In the genomic region with DNA sequence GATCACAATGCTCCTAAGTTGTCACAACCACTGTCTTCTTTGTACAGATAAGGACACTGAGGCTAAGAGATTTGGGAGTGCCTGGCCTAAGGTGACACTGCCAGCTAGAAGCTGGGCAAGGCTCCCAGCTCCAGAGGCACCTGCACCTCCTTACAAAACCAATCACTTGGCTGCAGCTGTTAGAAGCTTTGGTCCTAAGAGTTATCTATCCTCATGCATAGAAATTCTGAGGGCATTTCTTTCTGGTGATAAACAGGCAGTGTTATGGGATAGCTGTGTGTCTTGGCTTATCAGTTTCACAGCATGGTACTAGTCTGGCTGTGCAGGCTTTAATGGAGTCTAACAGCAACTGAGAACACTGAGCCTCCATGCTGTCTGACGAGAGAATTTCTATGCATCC, we compare ENCODE assay signal across 18 mouse cellular contexts.
DNase-seq lines count a peak whose midpoint lies in the region; ATAC-seq and TF ChIP-seq lines count a peak whose summit lies in the region.
"Had no signal": no experiment of that assay in that cellular context is flagged by ENCODE, and none has a peak within 500 bp of the region (broad histone marks: within the 10 kb centered on the region; RNA-seq: fewer than 3 reads in every experiment).

No protein-coding gene starts in this region.

- no peaks in the 10 kb centered on the region for H3K79me2 ChIP-seq in MEL (ENCODE audit: control insufficient read depth, insufficient read depth, low read length, poor library complexity)

- no peak overlapping the region for H3K4me3 ChIP-seq in heart, embryonic 11.5 days (ENCODE audit: low read depth, low read length)
- no peak overlapping the region for H3K4me3 ChIP-seq in MEL (ENCODE audit: control insufficient read depth in 1 of 2, insufficient read depth in 1 of 2, low read depth in 2 of 2, low read length in 2 of 2)
- H3K4me3 ChIP-seq in liver, embryonic 16.5 days (ENCODE audit: low read depth, low read length): no peak overlapping the region
- no peak overlapping the region for H3K4me3 ChIP-seq in hindbrain, embryonic 14.5 days (replicated peaks; ENCODE audit: low read length)
- H3K4me3 ChIP-seq: hindbrain, embryonic 12.5 days; limb, embryonic 12.5 days; megakaryocyte, embryonic 14.5 days had no signal

- TF ChIP-seq POLR2A in MEL (IDR thresholded peaks at IDR 0.05; ENCODE audit: control insufficient read depth in 1 of 2, insufficient read depth in 1 of 2, low read depth in 1 of 2, low read length in 2 of 2, poor library complexity in 1 of 2): no peak

- DNase-seq in heart, postnatal 25 days (ENCODE audit: low spot score): no peak
- peak; percentile 84 for DNase-seq in MEL (ENCODE audit: low read depth, low spot score)
- no peak for DNase-seq in embryo, embryonic 10.5 days (ENCODE audit: low spot score)
- DNase-seq in hindbrain, embryonic 14.5 days (ENCODE audit: low spot score): no peak
- DNase-seq in urinary bladder, adult 2 months (ENCODE audit: low spot score): no peak
- DNase-seq: adrenal gland, postnatal 25 days; cerebellum, adult 9-11 months; kidney, adult 18-20 months; kidney, postnatal 25 days; right cerebral cortex, adult 18-20 months; thymus, adult 18-20 months had no signal

- TF ChIP-seq EP300 in MEL (IDR thresholded peaks at IDR 0.05; ENCODE audit: low read depth in 1 of 2, low read length in 2 of 2): peak; percentile 95 to 99

- 68% methylated on average over 1 of the region's 1 CpGs for WGBS in heart, embryonic 11.5 days (ENCODE audit: insufficient replicate concordance)
- WGBS in liver, embryonic 16.5 days (ENCODE audit: insufficient replicate concordance): 47% methylated on average over 1 of the region's 1 CpGs
- WGBS in hindbrain, embryonic 14.5 days: 63% methylated on average over 1 of the region's 1 CpGs

- H3K4me2 ChIP-seq in heart, embryonic 11.5 days: no peak overlapping the region
- H3K4me2 ChIP-seq in liver, embryonic 16.5 days (ENCODE audit: low read depth, low read length): peak overlapping the region; percentile 32
- H3K4me2 ChIP-seq in hindbrain, embryonic 14.5 days (replicated peaks): no peak overlapping the region
- H3K4me2 ChIP-seq: hindbrain, embryonic 12.5 days; limb, embryonic 12.5 days had no signal

- TF ChIP-seq RAD21 in MEL (IDR thresholded peaks at IDR 0.05; ENCODE audit: low read depth, low read length): no peak

- H3K4me1 ChIP-seq in heart, embryonic 11.5 days (ENCODE audit: control insufficient read depth, insufficient read depth, low read length): no peaks in the 10 kb centered on the region
- peaks cover 13 to 17% of the 10 kb centered on the region in 2 experiments for H3K4me1 ChIP-seq in MEL (ENCODE audit: control insufficient read depth in 1 of 2, insufficient read depth in 2 of 2, low read length in 2 of 2)
- H3K4me1 ChIP-seq in liver, embryonic 16.5 days (ENCODE audit: control insufficient read depth, low read depth, low read length): peaks cover 27% of the 10 kb centered on the region
- no peaks in the 10 kb centered on the region for H3K4me1 ChIP-seq in hindbrain, embryonic 14.5 days (replicated peaks; ENCODE audit: control insufficient read depth, insufficient read depth, low read length)
- H3K4me1 ChIP-seq: hindbrain, embryonic 12.5 days had no signal

- no peak overlapping the region for H3K9ac ChIP-seq in heart, embryonic 11.5 days (ENCODE audit: low read depth, low read length)
- H3K9ac ChIP-seq in MEL (ENCODE audit: control insufficient read depth, low read depth, low read length, poor library complexity, severe bottlenecking): no peak overlapping the region
- H3K9ac ChIP-seq in liver, embryonic 16.5 days (ENCODE audit: low read depth, low read length): no peak overlapping the region
- H3K9ac ChIP-seq in hindbrain, embryonic 14.5 days: no peak overlapping the region
- H3K9ac ChIP-seq: hindbrain, embryonic 12.5 days; limb, embryonic 12.5 days had no signal

- H3K36me3 ChIP-seq in heart, embryonic 11.5 days (ENCODE audit: control insufficient read depth, insufficient read depth, low read length): no peaks in the 10 kb centered on the region
- H3K36me3 ChIP-seq in MEL (ENCODE audit: control insufficient read depth in 1 of 2, insufficient read depth in 2 of 2, low read length in 2 of 2): peaks cover 0 to 22% of the 10 kb centered on the region in 2 experiments; a peak in 2 of 4 replicates
- H3K36me3 ChIP-seq in liver, embryonic 16.5 days (ENCODE audit: control insufficient read depth, insufficient read depth): no peaks in the 10 kb centered on the region
- H3K36me3 ChIP-seq in hindbrain, embryonic 14.5 days (replicated peaks; ENCODE audit: control insufficient read depth, insufficient read depth): no peaks in the 10 kb centered on the region
- H3K36me3 ChIP-seq: hindbrain, embryonic 12.5 days; limb, embryonic 12.5 days had no signal

- no peaks in the 10 kb centered on the region for H3K27me3 ChIP-seq in heart, embryonic 11.5 days (ENCODE audit: control insufficient read depth, insufficient read depth, low read length)
- H3K27me3 ChIP-seq in MEL (ENCODE audit: control insufficient read depth in 1 of 2, insufficient read depth in 2 of 2, low read length in 2 of 2): no peaks in the 10 kb centered on the region
- H3K27me3 ChIP-seq in liver, embryonic 16.5 days (ENCODE audit: control insufficient read depth, insufficient read depth, low read depth, low read length): no peaks in the 10 kb centered on the region; the same call in 1 of the 2 replicates
- H3K27me3 ChIP-seq in hindbrain, embryonic 14.5 days (ENCODE audit: control insufficient read depth, insufficient read depth, low read length): no peaks in the 10 kb centered on the region
- H3K27me3 ChIP-seq: hindbrain, embryonic 12.5 days; limb, embryonic 12.5 days; megakaryocyte, embryonic 14.5 days had no signal

- intact Hi-C loops in heart, postnatal 25 days (cut with DNase I): no loop called here

- H3K27ac ChIP-seq in heart, embryonic 11.5 days (ENCODE audit: low read depth, low read length): no peak overlapping the region
- H3K27ac ChIP-seq in MEL (ENCODE audit: control insufficient read depth, low read depth, low read length): peak overlapping the region; percentile 42
- peak overlapping the region; percentile 57 for H3K27ac ChIP-seq in liver, embryonic 16.5 days (ENCODE audit: low read length)
- no peak overlapping the region for H3K27ac ChIP-seq in hindbrain, embryonic 14.5 days
- H3K27ac ChIP-seq: hindbrain, embryonic 12.5 days; limb, embryonic 12.5 days had no signal

- ATAC-seq in heart, embryonic 11.5 days (replicated peaks; ENCODE audit: insufficient number of reproducible peaks, low FRiP score, low TSS enrichment): peak; percentile 92
- peak; percentile 96 for ATAC-seq in erythroid progenitor cell, adult 5-6 weeks (replicated peaks; ENCODE audit: low FRiP score, poor library complexity, severe bottlenecking)
- ATAC-seq in liver, embryonic 16.5 days (ENCODE audit: low read depth): peak; percentile 98
- no peak for ATAC-seq in hindbrain, embryonic 14.5 days (ENCODE audit: low FRiP score)
- ATAC-seq: forebrain, embryonic 14.5 days had no signal

- TF ChIP-seq CTCF in MEL (IDR thresholded peaks at IDR 0.05 in 2 of 3, conservative IDR thresholded peaks at IDR 0.05 in 1 of 3; ENCODE audit: control insufficient read depth in 1 of 3, insufficient read depth in 1 of 3, low read depth in 2 of 3, low read length in 3 of 3, poor library complexity in 1 of 3, severe bottlenecking in 1 of 3): no peak

- no peaks in the 10 kb centered on the region for H3K9me3 ChIP-seq in heart, embryonic 11.5 days (replicated peaks; ENCODE audit: control insufficient read depth, low read length)
- H3K9me3 ChIP-seq in MEL (replicated peaks; ENCODE audit: insufficient read depth, low read length): no peaks in the 10 kb centered on the region
- H3K9me3 ChIP-seq in liver, embryonic 16.5 days (replicated peaks; ENCODE audit: control insufficient read depth, low read length): no peaks in the 10 kb centered on the region
- H3K9me3 ChIP-seq in hindbrain, embryonic 14.5 days (ENCODE audit: control insufficient read depth, low read length): no peaks in the 10 kb centered on the region
- H3K9me3 ChIP-seq: hindbrain, embryonic 12.5 days; limb, embryonic 12.5 days; megakaryocyte, embryonic 14.5 days had no signal

TF ChIP-seq in MEL, 35 proteins besides CTCF, POLR2A, EP300 and RAD21 (continues in another document):
- TF ChIP-seq POLR2AphosphoS2 (IDR thresholded peaks at IDR 0.05; ENCODE audit: low read length) (peak; percentile 72; the same call in 1 of the 2 replicates), ZMIZ1 (IDR thresholded peaks at IDR 0.05; ENCODE audit: low read depth, low read length) (no peak), SMC3 (IDR thresholded peaks at IDR 0.05; ENCODE audit: low read depth, low read length) (no peak), HCFC1 (IDR thresholded peaks at IDR 0.05; ENCODE audit: low read depth, low read length) (no peak), ZKSCAN1 (IDR thresholded peaks at IDR 0.05; ENCODE audit: low read depth, low read length) (no peak), GATA1 (IDR thresholded peaks at IDR 0.05; ENCODE audit: low read depth, low read length) (peak; percentile 98), POLR2AphosphoS5 (IDR thresholded peaks at IDR 0.05; ENCODE audit: borderline replicate concordance, low read depth, low read length) (no peak), E2F4 (IDR thresholded peaks at IDR 0.05; ENCODE audit: borderline replicate concordance, low read depth, low read length) (no peak), CHD2 (IDR thresholded peaks at IDR 0.05; ENCODE audit: low read length) (no peak; the same call in 1 of the 2 replicates), TCF12 (IDR thresholded peaks at IDR 0.05; ENCODE audit: low read depth, low read length) (peak; percentile 100), MYB (IDR thresholded peaks at IDR 0.05; ENCODE audit: low read depth, low read length) (peak; percentile 60; the same call in 1 of the 2 replicates), BHLHE40 (IDR thresholded peaks at IDR 0.05; ENCODE audit: borderline replicate concordance, low read depth, low read length) (peak; percentile 60; the same call in 1 of the 2 replicates), USF1 (IDR thresholded peaks at IDR 0.05; ENCODE audit: low read depth, low read length) (no peak), MYC (IDR thresholded peaks at IDR 0.05; ENCODE audit: low read depth, low read length) (peak; percentile 56; the same call in 1 of the 2 replicates), TBP (IDR thresholded peaks at IDR 0.05; ENCODE audit: low read depth, low read length) (no peak), MXI1 (IDR thresholded peaks at IDR 0.05; ENCODE audit: low read depth, low read length) (0 out of 2 replicates have a peak, but pooled peaks have one; percentile 47), KAT2A (conservative IDR thresholded peaks at IDR 0.05; ENCODE audit: low read depth, low read length) (no peak), CHD1 (IDR thresholded peaks at IDR 0.05; ENCODE audit: low read depth, low read length) (no peak), UBTF (IDR thresholded peaks at IDR 0.05; ENCODE audit: borderline replicate concordance, insufficient read depth, low read depth, low read length) (no peak), MAX (IDR thresholded peaks at IDR 0.05; ENCODE audit: low read length) (peak; percentile 36; the same call in 1 of the 2 replicates), MAFK (IDR thresholded peaks at IDR 0.05; ENCODE audit: borderline replicate concordance, low read depth, low read length) (peak; percentile 69; the same call in 1 of the 2 replicates)

Comparison
In these comparisons a context has a peak if more than half of its experiments do, and no peak if none do; other contexts are left out.
1. H3K27ac ChIP-seq: peak in MEL (single experiment) and liver, embryonic 16.5 days (single experiment); none in heart, embryonic 11.5 days (single experiment) and hindbrain, embryonic 14.5 days (single experiment).